Mouse (Mus musculus) frontal cortex, postnatal 36 days (tissue): ENCODE results near the gene Spata2.

Source experiments
- DNase-seq, 2 experiments: peaks; one replicate each; pipeline ENCODE4 v3.0.0; 2022; ENCODE audit warnings: low spot score in 2 of 2

Spata2 gene

GRCm38 (mm10) chr2:167483081-167483826 lies 9.4 kb downstream of the Spata2 start:
- DNase-seq, result no peak

GRCm38 (mm10) chr2:167482681-167483080 lies 10.0 kb downstream of the Spata2 start:
- no peak for DNase-seq

DNA sequence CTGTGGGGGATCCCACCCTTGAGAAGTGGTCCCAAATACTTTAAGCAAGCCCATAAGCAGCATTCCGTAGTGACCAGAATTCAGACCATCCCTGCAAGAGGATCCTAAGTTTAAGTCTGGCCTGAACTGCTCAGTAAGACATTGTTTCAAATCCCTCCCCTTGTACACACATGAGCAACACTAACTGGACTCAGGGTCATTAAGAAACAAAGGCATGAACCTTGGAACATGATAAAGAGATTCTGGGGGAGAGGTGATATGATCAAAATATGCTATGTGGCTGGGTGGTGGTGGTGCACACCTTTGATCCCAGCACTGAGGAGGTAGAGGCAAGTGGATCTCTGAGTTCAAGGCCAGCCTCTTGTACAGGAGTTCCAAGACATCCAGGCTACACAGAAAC lies 13.2 kb downstream of the Spata2 start:
- DNase-seq, result no peak

GRCm38 (mm10) chr2:167478128-167478527 lies 14.6 kb downstream of the Spata2 start:
- no peak for DNase-seq

DNA sequence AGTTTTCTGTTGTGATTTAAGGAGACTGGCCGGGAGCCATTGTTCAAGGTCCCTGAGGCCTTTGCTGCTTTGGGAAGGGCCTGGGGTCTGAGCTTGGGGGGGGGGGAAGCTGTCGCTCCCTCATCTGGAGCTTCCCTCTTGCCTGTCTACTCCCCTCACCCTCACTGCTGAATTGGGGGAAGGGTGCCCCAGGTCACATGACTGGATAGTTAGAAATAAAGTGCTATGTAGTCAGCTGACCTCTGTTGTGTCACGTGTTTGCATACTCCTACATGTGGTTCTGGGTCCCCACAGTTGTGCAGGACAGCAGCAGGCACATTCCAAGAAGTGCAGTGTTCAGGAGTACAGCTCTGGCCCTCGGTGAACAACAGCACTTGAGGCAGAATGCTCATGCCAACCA lies 15.9 kb downstream of the Spata2 start:
- DNase-seq, result no peak

- peak in 1 of 2 experiments; percentile 70 for DNase-seq
These were observed 16.4 kb downstream of the Spata2 start for GRCm38 (mm10) chr2:167476200-167476688.

GRCm38 (mm10) chr2:167475596-167475995 lies 17.1 kb downstream of the Spata2 start:
- no peak for DNase-seq

DNA sequence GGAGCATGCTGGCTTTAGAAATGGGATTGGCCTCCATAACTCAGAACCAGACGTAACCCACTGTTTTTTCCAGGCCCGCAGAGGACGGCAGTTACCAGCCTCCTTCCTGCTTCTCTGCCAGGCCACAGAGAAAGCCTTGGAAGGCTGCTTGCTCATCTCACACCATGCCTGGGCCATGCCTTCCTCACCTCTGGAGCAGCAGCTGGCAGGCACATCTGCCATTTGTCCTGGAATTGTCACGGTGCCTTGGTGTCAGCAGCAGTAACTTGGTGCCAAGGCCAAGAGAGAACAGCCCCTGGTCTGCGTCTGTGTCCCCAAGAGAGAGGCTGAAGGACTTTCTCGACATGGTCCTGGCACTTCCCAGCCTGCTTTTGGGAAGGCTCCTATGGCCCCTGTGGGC lies 18.5 kb downstream of the Spata2 start:
- DNase-seq, result no peak

GRCm38 (mm10) chr2:167471585-167471984 lies 21.1 kb downstream of the Spata2 start:
- DNase-seq, result no peak

- DNase-seq, result no peak
These were observed 22.1 kb downstream of the Spata2 start for GRCm38 (mm10) chr2:167470611-167471010.

DNA sequence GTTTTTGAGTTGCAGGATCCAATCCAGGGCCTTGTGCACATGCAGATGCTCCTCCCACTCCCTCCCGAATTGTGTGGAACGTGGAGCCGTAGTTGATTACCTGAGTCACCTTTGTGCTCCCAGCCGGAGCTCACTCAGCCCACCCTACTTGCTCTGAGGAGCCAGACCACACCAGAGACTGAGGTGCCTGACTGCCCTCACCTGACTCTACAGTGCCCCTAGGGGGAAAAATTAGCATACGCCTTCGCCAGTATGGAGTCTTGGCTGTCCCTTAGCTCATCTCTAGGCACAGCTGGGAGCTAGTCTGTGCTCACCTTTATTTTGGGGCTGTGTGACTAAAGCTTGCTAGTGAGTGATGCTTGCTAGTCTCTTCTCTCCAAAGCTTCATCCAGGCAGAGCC lies 24.2 kb downstream of the Spata2 start:
- DNase-seq, result no peak

GRCm38 (mm10) chr2:167467214-167467613 lies 25.5 kb downstream of the Spata2 start:
- DNase-seq, result no peak

DNA sequence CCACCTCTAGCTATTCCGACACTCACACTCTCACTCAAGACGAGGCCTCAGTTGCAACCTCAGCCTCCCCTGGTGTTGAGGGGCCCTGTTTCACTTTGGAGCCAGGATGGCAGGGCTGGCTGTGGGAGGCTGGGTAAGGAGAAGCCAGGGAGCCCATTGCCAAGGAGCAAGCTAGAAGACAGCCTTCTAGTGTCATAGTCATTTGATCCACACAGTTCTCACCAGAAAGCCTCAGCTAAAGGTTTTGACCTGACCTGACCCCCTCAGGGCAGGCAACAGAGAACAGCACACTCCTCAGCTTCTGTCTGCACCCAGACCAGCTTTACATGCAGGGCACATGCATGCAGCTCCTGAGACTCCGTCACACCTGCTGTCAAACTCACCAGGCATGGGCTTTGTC lies 26.7 kb downstream of the Spata2 start:
- DNase-seq, result no peak

DNA sequence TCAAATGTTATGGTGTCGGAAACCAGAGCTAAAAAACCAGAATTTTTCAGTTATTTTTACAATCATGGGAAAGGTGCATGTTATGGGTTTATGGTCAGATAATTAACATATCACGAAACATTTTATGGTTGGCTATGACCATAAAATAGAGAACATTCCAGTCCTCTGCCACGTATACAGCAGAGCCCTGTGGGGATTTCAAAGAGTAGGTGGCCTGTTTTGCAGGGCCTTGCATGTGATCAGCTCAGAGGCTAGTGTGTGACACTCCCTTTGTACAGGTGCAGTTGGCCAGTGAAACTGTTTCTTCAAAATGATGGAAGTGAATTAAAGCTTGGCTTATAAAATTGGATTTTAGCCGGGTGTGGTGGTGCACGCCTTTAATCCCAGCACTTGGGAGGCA lies 28.9 kb downstream of the Spata2 start:
- no peak for DNase-seq

- peak in 1 of 2 experiments; percentile 41 for DNase-seq
These were observed 29.7 kb downstream of the Spata2 start for GRCm38 (mm10) chr2:167462954-167463353.

DNA sequence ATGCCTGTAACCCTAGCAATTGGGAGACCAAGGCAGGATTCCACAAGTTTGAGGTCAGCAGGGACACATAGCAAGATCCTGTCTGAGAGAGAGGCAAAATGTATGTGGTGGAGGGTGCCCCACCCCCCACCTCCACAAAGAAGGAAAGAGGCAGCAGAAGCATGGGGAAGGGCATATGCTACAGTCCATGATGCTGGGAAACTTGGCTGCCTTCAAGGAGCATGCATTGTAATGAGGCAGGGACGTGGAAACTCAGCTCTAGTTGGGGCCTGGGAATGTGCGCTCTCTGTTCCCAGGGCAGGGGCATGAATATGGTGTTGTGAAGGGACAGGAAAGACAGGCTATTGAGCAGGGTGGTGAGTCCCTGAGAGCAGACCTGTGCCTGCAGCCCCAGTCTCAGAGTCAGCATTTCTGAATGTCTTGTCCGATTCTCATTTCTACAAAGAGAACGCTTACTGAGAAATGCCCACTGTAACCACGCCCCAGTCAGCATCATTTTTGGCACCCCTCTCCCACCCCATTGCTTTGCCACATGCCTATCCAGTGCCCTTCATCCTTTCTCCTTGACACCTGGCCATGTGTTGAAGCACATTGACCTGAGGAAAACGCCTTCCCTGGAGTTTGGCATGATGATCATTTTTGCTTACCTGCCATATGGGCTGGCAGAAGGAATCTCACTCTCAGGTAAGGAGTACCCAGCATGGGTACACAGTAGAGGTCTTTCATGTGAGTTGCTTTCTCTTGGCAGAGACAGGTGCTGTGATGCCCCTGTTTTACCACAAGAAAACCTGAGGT lies 33.4 kb downstream of the Spata2 start:
- no peak for DNase-seq

GRCm38 (mm10) chr2:167458548-167458947 lies 34.1 kb downstream of the Spata2 start:
- DNase-seq, result no peak

- no peak for DNase-seq
These were observed 35.5 kb downstream of the Spata2 start for GRCm38 (mm10) chr2:167457213-167457612.

DNA sequence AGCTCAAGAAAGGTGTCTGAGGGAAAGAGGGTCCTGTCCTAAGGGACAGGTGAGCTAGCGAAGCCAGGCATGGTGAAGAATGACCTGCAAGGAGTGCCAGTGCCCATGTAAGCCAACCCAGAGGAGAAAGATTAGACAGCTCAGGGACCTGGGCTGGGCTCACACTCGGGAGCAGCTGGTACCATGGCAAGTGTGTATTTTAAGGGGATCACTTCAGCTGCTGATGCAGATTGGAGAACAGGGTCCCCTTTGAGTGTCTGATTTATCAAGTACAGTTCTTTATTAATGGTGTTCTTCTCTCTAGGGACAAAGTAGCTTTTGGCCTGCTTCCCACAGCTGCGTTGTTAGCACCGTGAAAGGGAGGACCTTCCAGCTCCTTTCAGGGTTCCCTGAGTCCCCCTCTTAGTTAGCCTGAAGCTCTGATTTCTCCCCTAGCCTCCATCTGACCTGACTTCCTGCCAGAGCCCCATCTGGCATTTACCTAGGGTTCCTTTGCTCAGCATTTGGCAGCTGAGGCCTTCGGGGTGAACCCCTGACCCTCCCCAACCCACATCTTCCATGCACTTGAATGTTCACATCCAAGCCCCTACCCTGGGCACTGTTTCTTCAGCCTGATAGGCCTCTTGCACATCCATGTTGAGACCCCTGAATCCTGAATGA lies 36.2 kb downstream of the Spata2 start:
- no peak for DNase-seq

DNA sequence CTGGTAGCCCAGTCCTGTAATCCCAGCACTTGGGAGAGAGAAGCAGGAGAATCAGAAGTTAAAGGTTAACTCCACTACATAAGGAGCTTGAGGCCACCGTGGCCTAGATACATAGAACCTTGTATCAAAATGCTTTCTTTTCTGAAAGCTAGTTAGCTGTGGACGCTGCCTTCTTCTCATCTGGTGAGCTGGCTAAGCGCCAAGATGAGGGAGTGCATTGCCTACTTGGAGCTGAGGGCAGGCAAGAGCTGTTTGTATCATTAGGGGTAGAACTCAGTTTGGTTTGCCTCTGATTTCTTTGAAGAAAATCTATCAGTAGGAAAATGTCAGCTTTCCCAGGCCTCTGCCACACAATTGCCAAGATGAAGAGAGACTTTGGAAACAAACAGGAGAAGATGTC lies 38.9 kb downstream of the Spata2 start:
- DNase-seq, result peak in 1 of 2 experiments; percentile 36

GRCm38 (mm10) chr2:167450647-167451046 lies 42.0 kb downstream of the Spata2 start:
- DNase-seq, result no peak
